In the genomic region with DNA sequence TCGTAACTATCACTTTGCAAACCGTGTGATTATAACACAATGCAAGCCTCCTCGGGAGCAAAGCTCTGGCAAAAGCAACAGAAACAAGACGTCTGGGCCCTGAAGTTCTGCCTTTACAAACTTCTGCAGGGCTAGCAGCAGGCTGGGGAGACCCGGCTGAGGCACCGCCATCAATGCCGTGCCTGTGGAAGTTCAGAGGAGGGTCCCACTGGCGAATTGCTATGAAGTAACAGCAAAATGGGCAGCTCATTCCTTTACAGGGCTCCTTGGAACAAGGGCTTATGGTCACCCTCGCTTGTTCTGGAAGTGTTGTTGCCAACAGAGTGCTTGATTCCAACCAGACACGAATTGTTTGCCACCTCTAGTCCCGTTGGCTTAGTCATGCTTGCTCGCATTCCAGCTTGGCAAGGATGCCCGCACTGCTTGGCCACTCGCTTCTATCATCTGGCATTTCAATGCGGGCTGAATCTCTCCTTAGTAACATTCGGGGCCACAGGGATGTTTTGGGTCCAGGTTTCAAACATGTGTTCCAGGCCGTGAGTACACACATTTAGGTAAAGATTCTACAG, we compare ENCODE assay signal across 10 mouse cellular contexts. TPM values are rescaled to one million over a fixed set of nuclear protein-coding genes. Genes with fewer than 3 reads are reported as not detected.
DNase-seq lines count a peak whose midpoint lies in the region; ATAC-seq lines count a peak whose summit lies in the region.
"Had no signal": no experiment of that assay in that cellular context is flagged by ENCODE, and none has a peak within 500 bp of the region (broad histone marks: within the 10 kb centered on the region; RNA-seq: fewer than 3 reads in every experiment).

No protein-coding gene starts in this region.

- no peak for DNase-seq in frontal cortex, postnatal 25 days (ENCODE audit: low spot score in 2 of 2)
- peak; percentile 71 for DNase-seq in Muller cell, postnatal 12 days (ENCODE audit: inconsistent ontology term)
- DNase-seq in cerebellum, postnatal 14 days = peak; percentile 86 to 91
- peak; percentile 46 to 64 for DNase-seq in layer of hippocampus, adult 8-10 months (ENCODE audit: low spot score in 2 of 2)
- DNase-seq in thymus, postnatal 0 days (ENCODE audit: low spot score) = no peak

- H3K4me2 ChIP-seq in midbrain, embryonic 16.5 days (ENCODE audit: low read length) = no peak overlapping the region
- H3K4me2 ChIP-seq in kidney, embryonic 14.5 days (replicated peaks; ENCODE audit: low read depth, low read length) = no peak overlapping the region
- H3K4me2 ChIP-seq: limb, embryonic 12.5 days had no signal

- H3K27ac ChIP-seq in midbrain, embryonic 16.5 days (ENCODE audit: low read length) = no peak overlapping the region
- H3K27ac ChIP-seq in kidney, embryonic 14.5 days (ENCODE audit: low read depth, low read length) = no peak overlapping the region
- H3K27ac ChIP-seq: limb, embryonic 12.5 days had no signal

- 69% methylated on average over 17 of the region's 17 CpGs for WGBS in midbrain, embryonic 16.5 days
- 84% methylated on average over 17 of the region's 17 CpGs for WGBS in kidney, embryonic 14.5 days

- ATAC-seq in frontal cortex, adult (ENCODE audit: low TSS enrichment) = peak; percentile 91
- no peak for ATAC-seq in midbrain, embryonic 16.5 days
- ATAC-seq in kidney, embryonic 14.5 days (ENCODE audit: low FRiP score, low TSS enrichment) = no peak

- no peak overlapping the region for H3K4me3 ChIP-seq in midbrain, embryonic 16.5 days (ENCODE audit: low read depth, low read length)
- H3K4me3 ChIP-seq in kidney, embryonic 14.5 days (ENCODE audit: low read length) = no peak overlapping the region
- H3K4me3 ChIP-seq: limb, embryonic 12.5 days had no signal

- H3K4me1 ChIP-seq in midbrain, embryonic 16.5 days (ENCODE audit: control insufficient read depth, insufficient read depth, low read length) = no peaks in the 10 kb centered on the region
- H3K4me1 ChIP-seq in kidney, embryonic 14.5 days (ENCODE audit: control insufficient read depth, insufficient read depth, low read length) = no peaks in the 10 kb centered on the region; the same call in 1 of the 2 replicates

- H3K27me3 ChIP-seq in midbrain, embryonic 16.5 days (ENCODE audit: control insufficient read depth, insufficient read depth, low read depth, low read length) = no peaks in the 10 kb centered on the region
- no peaks in the 10 kb centered on the region for H3K27me3 ChIP-seq in kidney, embryonic 14.5 days (ENCODE audit: control insufficient read depth, insufficient read depth, low read length)
- H3K27me3 ChIP-seq: limb, embryonic 12.5 days had no signal

- H3K36me3 ChIP-seq in midbrain, embryonic 16.5 days (ENCODE audit: control insufficient read depth, insufficient read depth, low read length) = no peaks in the 10 kb centered on the region
- no peaks in the 10 kb centered on the region for H3K36me3 ChIP-seq in kidney, embryonic 14.5 days (ENCODE audit: control insufficient read depth, insufficient read depth, low read length)
- H3K36me3 ChIP-seq: limb, embryonic 12.5 days had no signal

- no peak overlapping the region for H3K9ac ChIP-seq in midbrain, embryonic 16.5 days (ENCODE audit: low read depth, low read length)
- no peak overlapping the region for H3K9ac ChIP-seq in kidney, embryonic 14.5 days (ENCODE audit: low read depth, low read length)
- H3K9ac ChIP-seq: limb, embryonic 12.5 days had no signal

- H3K9me3 ChIP-seq in midbrain, embryonic 16.5 days (replicated peaks; ENCODE audit: control insufficient read depth, low read length, poor library complexity, severe bottlenecking) = 0 out of 2 replicates have a peak, but pooled peaks cover 2% of the 10 kb centered on the region
- no peaks in the 10 kb centered on the region for H3K9me3 ChIP-seq in kidney, embryonic 14.5 days (ENCODE audit: control insufficient read depth, low read length)
- H3K9me3 ChIP-seq: limb, embryonic 12.5 days had no signal

RNA-seq across cellular contexts. Expression of gene Upp2, which starts 29.8 kb away (rescaled TPM):
- total RNA-seq in layer of hippocampus, adult 8-10 months (2022) = 10 to 100 TPM; 30.7 to 36.8 (median 32.4) TPM
- 1.3 and 1.7 TPM in 2 replicates for polyA plus RNA-seq in thymus, postnatal 0 days (2015; fragmentation: Nextera tagmentation; extraction: Ambion mirVana)
- polyA plus RNA-seq in midbrain, embryonic 16.5 days (2015; fragmentation: Nextera tagmentation; extraction: Ambion mirVana) = 14.3 and 16.6 TPM in 2 replicates
- polyA plus RNA-seq in kidney, embryonic 14.5 days (2014; fragmentation: Nextera tagmentation; extraction: Ambion mirVana) = 5.9 and 10.1 TPM in 2 replicates
- total RNA-seq: neutrophil, adult 5-6 weeks had no signal

RNA-seq across cellular contexts. Expression of gene Acvr1, which starts 29.9 kb away (rescaled TPM):
- 10 to 100 TPM; 43.1 to 45.5 (median 44.5) TPM for total RNA-seq in layer of hippocampus, adult 8-10 months (2022)
- polyA plus RNA-seq in thymus, postnatal 0 days (2015; fragmentation: Nextera tagmentation; extraction: Ambion mirVana) = 0.95 and 1.5 TPM in 2 replicates
- 4.4 and 4.9 TPM in 2 replicates for polyA plus RNA-seq in midbrain, embryonic 16.5 days (2015; fragmentation: Nextera tagmentation; extraction: Ambion mirVana)
- polyA plus RNA-seq in kidney, embryonic 14.5 days (2014; fragmentation: Nextera tagmentation; extraction: Ambion mirVana) = 7.0 and 7.9 TPM in 2 replicates
- total RNA-seq: neutrophil, adult 5-6 weeks had no signal

Comparison
In these comparisons a context has a peak if more than half of its experiments do, and no peak if none do; other contexts are left out.
1. DNase-seq: peak in Muller cell, postnatal 12 days (single experiment), cerebellum, postnatal 14 days (2 of 2) and layer of hippocampus, adult 8-10 months (2 of 2); none in frontal cortex, postnatal 25 days (0 of 2) and thymus, postnatal 0 days (single experiment).